Mouse (Mus musculus): Measurements from ENCODE around the gene Gm39566. TPM values are rescaled to one million over a fixed set of nuclear protein-coding genes. Genes with fewer than 3 reads are reported as not detected.

The Gm39566 gene
- polyA plus RNA-seq, 1 experiment from 2014 or later: not detected

GRCm38 (mm10) chr11:69846198-69846680 is 31.1 kb upstream of the Gm39566 start, which contains the start of gene Plscr3:
TSS of gene Plscr3 (plus strand) at chr11:69846376.
- peaks cover 41% of the 10 kb centered on the region for H3K4me1 ChIP-seq (replicated peaks)
- H3K36me3 ChIP-seq: peaks cover 37% of the 10 kb centered on the region
- H3K27me3 ChIP-seq (ENCODE audit: insufficient read depth, poor library complexity, severe bottlenecking): no peaks in the 10 kb centered on the region
- peak within 1 kb of the TSS; percentile 93 for H3K27ac ChIP-seq
- peak within 1 kb of the TSS; percentile 74 for H3K4me3 ChIP-seq
- peak; percentile 96 for DNase-seq (ENCODE audit: low spot score)
- no peaks in the 10 kb centered on the region for H3K9me3 ChIP-seq
- under 1% methylated on average over 38 of the region's 38 CpGs for WGBS

GRCm38 (mm10) chr11:69838714-69839104 is 23.6 kb upstream of the Gm39566 start:
- H3K27ac ChIP-seq: peak overlapping the region; percentile 95
- H3K4me1 ChIP-seq (replicated peaks): peaks cover 54% of the 10 kb centered on the region
- 2% methylated on average over 7 of the region's 7 CpGs for WGBS
- H3K4me3 ChIP-seq: peak overlapping the region; percentile 89
- no peak for DNase-seq (ENCODE audit: low spot score)
- H3K9me3 ChIP-seq: no peaks in the 10 kb centered on the region
- H3K27me3 ChIP-seq (ENCODE audit: insufficient read depth, poor library complexity, severe bottlenecking): peaks cover 30% of the 10 kb centered on the region
- peaks cover 4% of the 10 kb centered on the region for H3K36me3 ChIP-seq

- peak within 1 kb of the TSS; percentile 95 for H3K27ac ChIP-seq
- peak within 1 kb of the TSS; percentile 89 for H3K4me3 ChIP-seq
- peaks cover 10% of the 10 kb centered on the region for H3K36me3 ChIP-seq
- peaks cover 36% of the 10 kb centered on the region for H3K27me3 ChIP-seq (ENCODE audit: insufficient read depth, poor library complexity, severe bottlenecking)
- no peaks in the 10 kb centered on the region for H3K9me3 ChIP-seq
- peaks cover 58% of the 10 kb centered on the region for H3K4me1 ChIP-seq (replicated peaks)
- DNase-seq (ENCODE audit: low spot score): peak; percentile 96
- under 1% methylated on average over 34 of the region's 34 CpGs for WGBS
Measured at GRCm38 (mm10) chr11:69837952-69838713, 23.0 kb upstream of the Gm39566 start, which contains the start of gene Tmem256. TSS of gene Tmem256 (plus strand) at chr11:69838514.

GRCm38 (mm10) chr11:69837604-69837951 is 22.5 kb upstream of the Gm39566 start, which contains the start of gene Nlgn2:
TSS of gene Nlgn2 (minus strand) at chr11:69837784.
- no peak for DNase-seq (ENCODE audit: low spot score)
- Histone ChIP-seq H3K4me1 (replicated peaks) (peaks cover 58% of the 10 kb centered on the region), H3K9me3 (no peaks in the 10 kb centered on the region), H3K27ac (peak within 1 kb of the TSS; percentile 95), H3K4me3 (peak within 1 kb of the TSS; percentile 89), H3K36me3 (peaks cover 16% of the 10 kb centered on the region), H3K27me3 (ENCODE audit: insufficient read depth, poor library complexity, severe bottlenecking) (peaks cover 42% of the 10 kb centered on the region)
- WGBS: under 1% methylated on average over 32 of the region's 32 CpGs

GRCm38 (mm10) chr11:69836703-69837576 is 21.8 kb upstream of the Gm39566 start:
- Histone ChIP-seq H3K27me3 (ENCODE audit: insufficient read depth, poor library complexity, severe bottlenecking) (peaks cover 46% of the 10 kb centered on the region), H3K4me1 (replicated peaks) (peaks cover 58% of the 10 kb centered on the region), H3K9me3 (no peaks in the 10 kb centered on the region), H3K4me3 (peak overlapping the region; percentile 89), H3K27ac (peak overlapping the region; percentile 95), H3K36me3 (peaks cover 22% of the 10 kb centered on the region)
- peak; percentile 56 for DNase-seq (ENCODE audit: low spot score)
- WGBS: under 1% methylated on average over 52 of the region's 52 CpGs

GRCm38 (mm10) chr11:69835966-69836335 is 20.9 kb upstream of the Gm39566 start:
- Histone ChIP-seq H3K27me3 (ENCODE audit: insufficient read depth, poor library complexity, severe bottlenecking) (peaks cover 46% of the 10 kb centered on the region), H3K9me3 (no peaks in the 10 kb centered on the region), H3K4me3 (peak overlapping the region; percentile 89), H3K36me3 (peaks cover 32% of the 10 kb centered on the region), H3K27ac (peak overlapping the region; percentile 95), H3K4me1 (replicated peaks) (peaks cover 63% of the 10 kb centered on the region)
- no peak for DNase-seq (ENCODE audit: low spot score)
- 2% methylated on average over 4 of the region's 4 CpGs for WGBS

GRCm38 (mm10) chr11:69835326-69835965 is 20.3 kb upstream of the Gm39566 start:
- Histone ChIP-seq H3K27ac (peak overlapping the region; percentile 95), H3K4me3 (peak overlapping the region; percentile 89), H3K9me3 (no peaks in the 10 kb centered on the region), H3K27me3 (ENCODE audit: insufficient read depth, poor library complexity, severe bottlenecking) (peaks cover 46% of the 10 kb centered on the region), H3K4me1 (replicated peaks) (peaks cover 64% of the 10 kb centered on the region), H3K36me3 (peaks cover 36% of the 10 kb centered on the region)
- 1% methylated on average over 9 of the region's 9 CpGs for WGBS
- DNase-seq (ENCODE audit: low spot score): peak; percentile 71

DNA sequence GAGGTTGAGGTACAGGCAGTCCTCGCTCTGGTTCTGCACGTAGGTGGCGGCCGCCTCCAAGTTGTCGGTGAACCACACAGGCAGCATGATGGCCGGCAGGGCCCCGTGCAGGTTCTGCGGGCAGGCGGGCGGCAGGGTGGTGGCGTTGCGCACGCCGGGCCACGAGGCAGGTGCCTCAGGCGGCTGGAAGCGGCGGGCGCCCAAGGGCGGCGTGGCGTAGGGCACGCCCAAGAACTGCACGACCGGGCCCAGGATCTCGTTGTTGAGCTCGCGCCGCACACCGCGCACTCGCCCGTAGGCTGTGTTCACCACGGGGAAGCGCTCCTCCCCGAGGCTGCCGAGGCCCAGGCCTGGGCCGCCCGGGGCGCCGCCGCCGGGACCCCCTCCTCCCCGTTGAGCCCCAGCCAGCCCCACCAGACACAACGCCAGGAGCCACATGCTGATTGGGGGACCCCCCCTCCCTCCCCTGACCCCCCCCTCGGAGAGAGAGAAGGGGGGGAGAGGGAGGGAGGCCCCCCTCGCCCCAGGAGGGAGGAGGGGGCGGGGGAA is 19.0 kb upstream of the Gm39566 start:
- Histone ChIP-seq H3K9me3 (no peaks in the 10 kb centered on the region), H3K27ac (peak overlapping the region; percentile 87), H3K27me3 (ENCODE audit: insufficient read depth, poor library complexity, severe bottlenecking) (peaks cover 46% of the 10 kb centered on the region), H3K4me1 (replicated peaks) (peaks cover 66% of the 10 kb centered on the region), H3K4me3 (peak overlapping the region; percentile 89), H3K36me3 (peaks cover 42% of the 10 kb centered on the region)
- 6% methylated on average over 48 of the region's 48 CpGs for WGBS
- peak; percentile 43 for DNase-seq (ENCODE audit: low spot score)

DNA sequence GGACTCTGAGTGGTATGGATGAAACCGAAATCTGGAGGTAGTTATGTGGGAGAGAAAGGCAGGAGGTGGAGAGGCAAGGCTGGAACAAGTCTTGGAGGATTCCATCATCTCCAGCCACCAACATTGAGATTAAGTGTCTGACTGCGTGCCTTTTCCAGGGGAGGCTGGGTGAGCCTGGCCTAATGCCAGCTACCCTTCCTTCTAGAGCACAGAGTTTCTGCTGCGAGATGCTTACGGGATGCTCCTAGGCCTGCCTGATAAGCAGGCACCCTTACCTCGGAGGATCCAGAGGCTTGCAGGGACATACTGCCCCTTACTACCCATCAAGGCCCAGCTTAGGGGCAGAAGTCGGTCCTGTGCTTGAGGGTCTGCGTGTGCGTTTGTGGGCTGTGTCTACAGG is 18.5 kb upstream of the Gm39566 start:
- peaks cover 46% of the 10 kb centered on the region for H3K27me3 ChIP-seq (ENCODE audit: insufficient read depth, poor library complexity, severe bottlenecking)
- H3K9me3 ChIP-seq: no peaks in the 10 kb centered on the region
- WGBS: 54% methylated on average over 8 of the region's 8 CpGs
- H3K36me3 ChIP-seq: peaks cover 47% of the 10 kb centered on the region
- no peak for DNase-seq (ENCODE audit: low spot score)
- peak overlapping the region; percentile 87 for H3K27ac ChIP-seq
- peaks cover 66% of the 10 kb centered on the region for H3K4me1 ChIP-seq (replicated peaks)
- peak overlapping the region; percentile 89 for H3K4me3 ChIP-seq

DNA sequence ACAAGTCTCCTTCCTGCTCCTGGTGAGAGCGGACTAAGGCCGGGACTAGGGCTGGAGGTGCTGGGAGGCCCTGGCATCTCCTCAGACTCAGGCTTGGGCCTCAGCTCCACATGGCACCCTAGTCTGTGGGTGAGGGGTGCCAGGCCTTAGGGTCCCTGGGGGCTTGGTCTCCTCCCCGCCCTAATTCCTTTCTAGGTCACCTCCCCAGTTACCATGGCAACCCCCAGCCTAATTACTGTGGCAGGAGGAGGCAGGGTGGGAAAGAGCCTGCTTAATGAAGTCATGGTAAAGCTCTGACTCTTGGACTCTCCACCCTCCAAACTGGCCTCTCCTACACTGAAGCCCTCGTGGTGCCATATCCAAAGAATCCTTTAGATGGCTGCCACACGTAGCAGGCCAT is 13.7 kb upstream of the Gm39566 start:
- Histone ChIP-seq H3K9me3 (no peaks in the 10 kb centered on the region), H3K4me1 (replicated peaks) (peaks cover 34% of the 10 kb centered on the region), H3K4me3 (no peak overlapping the region), H3K36me3 (peaks cover 91% of the 10 kb centered on the region), H3K27ac (peak overlapping the region; percentile 8; the same call in 1 of the 2 replicates), H3K27me3 (ENCODE audit: insufficient read depth, poor library complexity, severe bottlenecking) (peaks cover 17% of the 10 kb centered on the region)
- 71% methylated on average over 5 of the region's 5 CpGs for WGBS
- no peak for DNase-seq (ENCODE audit: low spot score)

- H3K4me1 ChIP-seq (replicated peaks): peaks cover 11% of the 10 kb centered on the region; the same call in 1 of the 2 replicates
- no peaks in the 10 kb centered on the region for H3K9me3 ChIP-seq
- no peak overlapping the region for H3K4me3 ChIP-seq
- DNase-seq (ENCODE audit: low spot score): no peak
- no peaks in the 10 kb centered on the region for H3K27me3 ChIP-seq (ENCODE audit: insufficient read depth, poor library complexity, severe bottlenecking)
- H3K27ac ChIP-seq: no peak overlapping the region
- peaks cover 50% of the 10 kb centered on the region for H3K36me3 ChIP-seq
- 77% methylated on average over 2 of the region's 2 CpGs for WGBS
Measured at GRCm38 (mm10) chr11:69823456-69823855, 8.4 kb upstream of the Gm39566 start.

GRCm38 (mm10) chr11:69822080-69822479 is 7.0 kb upstream of the Gm39566 start, which contains the start of gene Spem1:
TSS of gene Spem1 (minus strand) at chr11:69822180.
- H3K27ac ChIP-seq: peak within 1 kb of the TSS; percentile 31; the same call in 1 of the 2 replicates
- WGBS: 92% methylated on average over 3 of the region's 3 CpGs
- no peak for DNase-seq (ENCODE audit: low spot score)

More at GRCm38 (mm10) chr11:69822080-69822479, 7.0 kb upstream of the Gm39566 start, which contains the start of gene Spem1:
- Histone ChIP-seq H3K36me3 (peaks cover 36% of the 10 kb centered on the region), H3K27me3 (ENCODE audit: insufficient read depth, poor library complexity, severe bottlenecking) (no peaks in the 10 kb centered on the region), H3K4me3 (no peak within 1 kb of the TSS), H3K9me3 (peaks cover 6% of the 10 kb centered on the region), H3K4me1 (replicated peaks) (peaks cover 7% of the 10 kb centered on the region; the same call in 1 of the 2 replicates)

Data from hindbrain, embryonic 10.5 days (tissue).